Mouse (Mus musculus): ENCODE measurements around the gene Ankib1. TPM values are rescaled to one million over a fixed set of nuclear protein-coding genes. Genes with fewer than 3 reads are reported as not detected.

The Ankib1 gene
- polyA plus RNA-seq, 1 experiment from 2014 or later: 3.4 TPM

DNA sequence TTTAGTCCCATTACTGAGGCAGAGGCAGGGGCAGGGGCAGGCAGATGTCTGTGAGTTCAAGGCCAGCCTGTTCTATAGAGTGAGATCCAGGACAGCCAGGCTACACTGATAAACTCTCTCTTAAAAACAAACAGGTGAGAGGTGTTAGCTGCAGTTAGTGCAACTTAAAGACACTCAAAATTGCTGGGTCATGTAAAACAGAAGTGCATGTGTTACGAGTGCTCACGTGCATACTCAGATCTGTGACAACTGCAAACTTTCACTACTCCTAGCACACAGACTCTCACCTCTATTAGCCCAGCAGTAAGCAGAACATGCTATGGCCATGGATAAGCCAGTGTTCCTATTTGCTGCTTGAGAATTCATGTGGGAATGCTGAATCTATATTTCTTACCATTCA lies 79.3 kb downstream of the Ankib1 start:
- H3K9ac ChIP-seq: no peak overlapping the region
- H3K27ac ChIP-seq (replicated peaks): no peak overlapping the region
- no peaks in the 10 kb centered on the region for H3K27me3 ChIP-seq
- no peak overlapping the region for H3K4me2 ChIP-seq
- no peak overlapping the region for H3K4me3 ChIP-seq (replicated peaks)
- peaks cover 22% of the 10 kb centered on the region for H3K36me3 ChIP-seq (replicated peaks)
- WGBS (ENCODE audit: insufficient replicate concordance): 73% methylated on average over 2 of the region's 2 CpGs
- peaks cover 9% of the 10 kb centered on the region; the same call in 1 of the 2 replicates for H3K4me1 ChIP-seq (replicated peaks)
- no peaks in the 10 kb centered on the region for H3K9me3 ChIP-seq (replicated peaks)
- 0 out of 2 replicates have a peak, but pooled peaks have one; percentile 28 for ATAC-seq (ENCODE audit: insufficient read depth)

DNA sequence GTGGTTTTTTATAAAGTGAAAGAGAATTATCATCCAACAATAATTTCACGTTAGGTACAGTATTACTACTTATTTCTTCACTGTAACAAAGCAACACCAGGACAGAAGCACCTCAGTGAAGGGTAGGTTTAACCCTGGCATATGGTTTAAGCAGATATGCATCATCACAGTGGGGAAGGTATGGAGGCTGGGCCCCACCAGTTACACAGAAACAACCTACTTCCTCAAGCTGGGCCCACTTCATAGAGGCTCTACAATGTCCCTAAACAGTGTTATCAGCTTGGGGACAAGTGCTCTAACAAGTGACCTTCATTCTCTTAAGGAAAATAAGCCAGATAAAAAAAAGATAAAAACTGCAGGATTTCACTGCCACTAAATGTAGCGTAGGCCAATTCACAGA lies 79.9 kb downstream of the Ankib1 start:
- peak; percentile 78 for ATAC-seq (ENCODE audit: insufficient read depth)
- Histone ChIP-seq H3K36me3 (replicated peaks) (peaks cover 22% of the 10 kb centered on the region), H3K9me3 (replicated peaks) (no peaks in the 10 kb centered on the region), H3K4me3 (replicated peaks) (no peak overlapping the region), H3K4me1 (replicated peaks) (peaks cover 9% of the 10 kb centered on the region; the same call in 1 of the 2 replicates), H3K27ac (replicated peaks) (no peak overlapping the region), H3K4me2 (no peak overlapping the region), H3K27me3 (no peaks in the 10 kb centered on the region), H3K9ac (no peak overlapping the region)
- 39% methylated on average over 2 of the region's 2 CpGs for WGBS (ENCODE audit: insufficient replicate concordance)

DNA sequence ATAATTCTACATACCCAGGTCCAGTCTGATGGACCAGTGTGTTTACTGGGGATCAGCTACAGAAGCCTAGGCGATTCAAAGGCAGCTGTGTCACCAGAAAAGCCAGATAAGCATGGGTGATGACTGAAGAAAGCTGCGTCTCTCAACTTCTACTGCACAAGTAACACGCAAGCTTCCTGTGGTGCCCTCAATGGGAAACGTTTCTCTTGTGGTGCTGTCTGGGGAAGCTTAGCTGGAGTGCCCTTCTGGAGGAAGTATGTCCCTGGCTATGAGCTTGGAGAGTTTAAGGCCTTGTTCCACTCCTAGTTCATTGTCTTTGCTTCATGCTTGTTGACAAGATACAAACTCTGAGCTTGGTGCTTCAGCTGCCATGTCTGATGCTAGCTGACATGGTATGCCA lies 83.4 kb downstream of the Ankib1 start:
- Histone ChIP-seq H3K9me3 (replicated peaks) (no peaks in the 10 kb centered on the region), H3K27ac (replicated peaks) (no peak overlapping the region)
- no peak for ATAC-seq (ENCODE audit: insufficient read depth)

DNA sequence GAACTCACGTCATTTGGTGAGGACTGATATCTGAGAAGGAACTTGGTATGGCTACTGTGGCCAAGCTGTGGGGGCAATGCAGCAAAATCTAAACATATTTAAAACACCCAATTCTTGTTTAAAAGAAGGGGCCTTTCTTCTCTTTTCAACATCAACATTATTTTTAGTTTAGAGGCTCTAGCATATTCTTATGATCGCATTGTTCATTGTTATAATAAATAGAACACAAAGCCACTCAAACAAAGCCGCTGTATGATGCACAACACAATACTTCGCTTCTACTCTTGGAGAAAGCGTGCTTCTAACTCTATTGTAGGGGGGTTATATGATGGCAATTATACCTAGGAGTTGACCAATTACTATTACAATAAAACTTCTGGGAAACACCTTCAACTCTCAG lies 86.9 kb downstream of the Ankib1 start:
- ATAC-seq (ENCODE audit: insufficient read depth): no peak
- Histone ChIP-seq H3K9ac (no peak overlapping the region), H3K27ac (replicated peaks) (no peak overlapping the region), H3K4me1 (replicated peaks) (no peaks in the 10 kb centered on the region), H3K36me3 (replicated peaks) (peaks cover 26% of the 10 kb centered on the region), H3K27me3 (no peaks in the 10 kb centered on the region), H3K4me3 (replicated peaks) (no peak overlapping the region), H3K4me2 (no peak overlapping the region), H3K9me3 (replicated peaks) (no peaks in the 10 kb centered on the region)
- WGBS (ENCODE audit: insufficient replicate concordance): 80% methylated on average over 5 of the region's 5 CpGs

More for the DNA sequence above, 83.4 kb downstream of the Ankib1 start:
- Histone ChIP-seq H3K36me3 (replicated peaks) (peaks cover 16% of the 10 kb centered on the region), H3K4me3 (replicated peaks) (no peak overlapping the region), H3K27me3 (no peaks in the 10 kb centered on the region), H3K9ac (no peak overlapping the region), H3K4me1 (replicated peaks) (peaks cover 9% of the 10 kb centered on the region; the same call in 1 of the 2 replicates), H3K4me2 (no peak overlapping the region)
- WGBS (ENCODE audit: insufficient replicate concordance): 59% methylated on average over 4 of the region's 4 CpGs

DNA sequence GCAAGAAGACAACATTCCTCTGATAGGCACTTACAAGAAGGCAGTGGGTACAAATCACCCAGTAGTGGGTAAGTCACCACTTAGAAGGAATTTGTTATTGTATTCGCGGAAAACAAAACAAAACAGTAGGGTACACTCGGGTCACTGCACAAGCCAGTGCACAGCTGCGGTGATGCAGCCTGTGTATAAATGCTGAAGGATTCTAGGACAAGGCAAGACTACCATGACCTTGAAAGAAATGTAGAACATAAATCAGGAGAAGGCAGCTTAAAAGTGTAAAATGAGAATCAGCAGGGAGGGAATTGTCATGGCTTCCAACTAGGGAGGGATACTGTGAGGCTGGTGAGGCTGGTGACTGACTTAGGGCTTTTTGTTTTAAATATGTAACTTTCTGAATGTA lies 100.5 kb downstream of the Ankib1 start:
- Histone ChIP-seq H3K36me3 (replicated peaks) (peaks cover 29% of the 10 kb centered on the region), H3K4me1 (replicated peaks) (no peaks in the 10 kb centered on the region), H3K4me2 (no peak overlapping the region), H3K9ac (no peak overlapping the region), H3K9me3 (replicated peaks) (no peaks in the 10 kb centered on the region), H3K27ac (replicated peaks) (no peak overlapping the region), H3K27me3 (no peaks in the 10 kb centered on the region), H3K4me3 (replicated peaks) (no peak overlapping the region)
- 75% methylated on average over 4 of the region's 4 CpGs for WGBS (ENCODE audit: insufficient replicate concordance)
- ATAC-seq (ENCODE audit: insufficient read depth): no peak

DNA sequence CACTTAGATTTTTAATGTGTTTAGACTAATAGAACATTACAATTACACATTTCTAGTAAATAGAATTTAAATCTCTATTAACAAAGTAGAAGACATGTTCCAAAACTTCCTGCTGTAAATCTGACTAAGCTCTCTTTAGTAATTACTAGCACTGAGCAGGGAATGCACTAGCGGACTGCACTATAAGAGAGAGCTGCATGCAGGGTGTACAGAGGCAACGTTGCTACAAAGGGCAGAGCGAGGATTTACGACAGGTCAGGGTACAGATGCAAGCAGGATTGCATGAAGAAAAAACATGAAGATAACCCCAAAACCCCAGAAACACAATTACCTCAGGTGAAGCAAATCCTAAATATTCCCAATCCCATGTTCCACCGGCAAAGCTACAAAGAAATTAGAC lies 102.7 kb downstream of the Ankib1 start:
- H3K36me3 ChIP-seq (replicated peaks): peaks cover 31% of the 10 kb centered on the region
- H3K9me3 ChIP-seq (replicated peaks): no peaks in the 10 kb centered on the region
- WGBS (ENCODE audit: insufficient replicate concordance): 83% methylated on average over 5 of the region's 5 CpGs
- H3K27me3 ChIP-seq: no peaks in the 10 kb centered on the region
- H3K4me1 ChIP-seq (replicated peaks): no peaks in the 10 kb centered on the region
- H3K27ac ChIP-seq (replicated peaks): no peak overlapping the region
- no peak overlapping the region for H3K4me3 ChIP-seq (replicated peaks)
- H3K9ac ChIP-seq: no peak overlapping the region
- no peak for ATAC-seq (ENCODE audit: insufficient read depth)
- no peak overlapping the region for H3K4me2 ChIP-seq

DNA sequence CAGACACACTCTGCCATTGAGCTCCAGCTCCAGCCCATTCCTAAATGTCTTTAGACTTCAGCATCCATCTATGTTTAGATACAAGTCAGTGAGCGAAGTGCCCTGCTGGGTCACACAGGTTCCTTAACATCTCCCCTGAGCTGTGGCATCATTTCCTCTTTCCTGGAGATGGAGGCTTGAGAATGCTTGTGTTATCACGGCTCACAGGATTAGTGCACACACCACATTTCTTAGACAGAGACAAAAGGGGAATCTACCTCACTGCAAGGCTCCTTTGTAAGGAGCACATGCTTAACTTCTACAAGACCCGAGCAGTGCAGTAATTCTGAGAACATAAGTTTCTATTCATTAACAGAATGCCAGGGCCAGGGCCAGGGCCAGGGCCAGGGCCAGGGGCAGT lies 106.7 kb downstream of the Ankib1 start:
- Histone ChIP-seq H3K4me2 (no peak overlapping the region), H3K4me3 (replicated peaks) (no peak overlapping the region), H3K27me3 (no peaks in the 10 kb centered on the region), H3K9ac (no peak overlapping the region), H3K4me1 (replicated peaks) (no peaks in the 10 kb centered on the region), H3K27ac (replicated peaks) (no peak overlapping the region), H3K36me3 (replicated peaks) (peaks cover 39% of the 10 kb centered on the region), H3K9me3 (replicated peaks) (no peaks in the 10 kb centered on the region)
- ATAC-seq (ENCODE audit: insufficient read depth): no peak
- WGBS (ENCODE audit: insufficient replicate concordance): 73% methylated on average over 3 of the region's 3 CpGs

DNA sequence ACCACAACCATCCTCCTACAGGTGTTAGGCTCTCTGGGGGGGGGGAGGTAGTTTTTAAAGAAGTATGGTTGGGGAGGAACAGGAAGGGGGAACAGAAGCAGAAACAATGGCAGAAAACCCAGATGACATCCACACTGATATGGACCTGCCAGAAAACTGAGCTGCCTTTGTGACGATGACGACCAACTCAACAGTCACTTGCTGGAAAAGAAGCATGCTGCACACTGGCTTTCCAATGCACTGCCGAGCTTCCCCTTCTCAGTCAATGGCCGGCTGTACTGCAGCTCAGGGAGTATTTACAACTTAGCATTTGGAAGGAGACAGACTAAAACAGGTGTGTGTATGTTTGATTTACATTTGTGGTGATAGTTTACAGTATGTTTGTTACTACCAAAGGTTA lies 107.5 kb downstream of the Ankib1 start:
- Histone ChIP-seq H3K9me3 (replicated peaks) (no peaks in the 10 kb centered on the region), H3K27ac (replicated peaks) (no peak overlapping the region), H3K9ac (no peak overlapping the region), H3K27me3 (no peaks in the 10 kb centered on the region), H3K4me2 (no peak overlapping the region), H3K36me3 (replicated peaks) (peaks cover 35% of the 10 kb centered on the region), H3K4me1 (replicated peaks) (no peaks in the 10 kb centered on the region), H3K4me3 (replicated peaks) (no peak overlapping the region)
- ATAC-seq (ENCODE audit: insufficient read depth): no peak
- 68% methylated on average over 4 of the region's 4 CpGs for WGBS (ENCODE audit: insufficient replicate concordance)

DNA sequence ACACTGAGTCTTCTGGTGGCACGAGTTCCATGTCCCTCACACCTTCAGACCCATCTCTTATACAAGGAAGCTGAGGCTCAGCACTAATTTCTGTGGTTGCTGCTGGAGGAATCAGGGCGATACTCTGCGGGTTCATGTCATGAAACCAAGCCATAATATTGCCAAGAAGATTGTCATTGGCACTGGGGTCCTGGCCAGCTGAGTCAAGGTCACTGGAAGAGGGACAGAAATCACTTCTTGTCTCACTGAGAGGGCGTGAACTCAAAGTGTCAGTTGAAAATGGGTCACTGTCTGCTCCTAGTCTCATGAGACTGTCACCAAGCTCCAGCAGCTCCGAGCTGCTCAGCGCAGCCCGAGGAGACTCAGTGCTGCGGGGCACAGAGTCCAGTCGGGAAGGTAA lies 109.8 kb downstream of the Ankib1 start:
- Histone ChIP-seq H3K36me3 (replicated peaks) (peaks cover 35% of the 10 kb centered on the region), H3K9me3 (replicated peaks) (no peaks in the 10 kb centered on the region), H3K27ac (replicated peaks) (no peak overlapping the region), H3K9ac (no peak overlapping the region), H3K4me2 (no peak overlapping the region), H3K27me3 (no peaks in the 10 kb centered on the region), H3K4me1 (replicated peaks) (no peaks in the 10 kb centered on the region), H3K4me3 (replicated peaks) (no peak overlapping the region)
- WGBS (ENCODE audit: insufficient replicate concordance): 86% methylated on average over 9 of the region's 9 CpGs
- no peak for ATAC-seq (ENCODE audit: insufficient read depth)

DNA sequence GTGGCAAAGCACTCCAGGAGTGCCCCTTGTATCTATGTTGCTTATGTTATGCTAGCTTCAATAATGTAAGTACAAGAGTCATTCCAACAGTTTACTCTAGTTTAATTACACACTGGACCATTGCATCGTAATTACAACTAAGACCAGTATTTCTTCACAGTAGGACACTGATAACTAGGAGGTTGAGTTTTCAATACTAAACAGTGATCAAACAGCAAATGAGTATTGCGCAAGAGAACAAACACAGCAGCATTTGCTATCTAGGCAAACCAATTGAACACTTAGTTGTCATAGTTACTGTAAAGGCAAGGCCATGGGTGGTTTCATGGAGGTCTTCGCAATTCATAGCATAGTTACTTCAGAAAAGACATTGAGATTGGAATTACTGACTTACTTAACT lies 111.4 kb downstream of the Ankib1 start:
- Histone ChIP-seq H3K4me1 (replicated peaks) (no peaks in the 10 kb centered on the region), H3K27ac (replicated peaks) (no peak overlapping the region), H3K27me3 (no peaks in the 10 kb centered on the region), H3K9me3 (replicated peaks) (no peaks in the 10 kb centered on the region), H3K9ac (no peak overlapping the region), H3K4me3 (replicated peaks) (no peak overlapping the region), H3K36me3 (replicated peaks) (peaks cover 33% of the 10 kb centered on the region), H3K4me2 (no peak overlapping the region)
- ATAC-seq (ENCODE audit: insufficient read depth): no peak
- 79% methylated on average over 3 of the region's 3 CpGs for WGBS (ENCODE audit: insufficient replicate concordance)

DNA sequence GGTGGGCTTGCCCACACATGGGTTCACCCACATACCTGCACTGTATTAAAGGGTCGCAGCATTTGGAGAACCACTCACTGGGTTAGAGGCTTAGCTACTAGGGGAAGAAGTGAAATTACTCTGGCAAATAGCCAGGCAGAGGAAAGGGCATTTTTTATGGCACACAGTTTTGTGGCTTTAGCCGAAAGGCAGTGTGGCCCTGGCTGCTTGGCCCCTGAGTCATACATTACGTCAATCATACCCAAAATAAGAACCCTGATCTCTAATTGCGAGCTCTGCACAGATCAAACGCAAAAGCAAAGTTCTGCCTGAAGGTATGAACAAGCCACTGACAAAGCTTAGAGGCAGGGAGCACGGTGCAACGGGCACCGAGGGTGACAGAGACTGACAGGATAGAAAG lies 114.4 kb downstream of the Ankib1 start:
- peaks cover 22% of the 10 kb centered on the region for H3K36me3 ChIP-seq (replicated peaks)
- 80% methylated on average over 8 of the region's 8 CpGs for WGBS (ENCODE audit: insufficient replicate concordance)

DNA sequence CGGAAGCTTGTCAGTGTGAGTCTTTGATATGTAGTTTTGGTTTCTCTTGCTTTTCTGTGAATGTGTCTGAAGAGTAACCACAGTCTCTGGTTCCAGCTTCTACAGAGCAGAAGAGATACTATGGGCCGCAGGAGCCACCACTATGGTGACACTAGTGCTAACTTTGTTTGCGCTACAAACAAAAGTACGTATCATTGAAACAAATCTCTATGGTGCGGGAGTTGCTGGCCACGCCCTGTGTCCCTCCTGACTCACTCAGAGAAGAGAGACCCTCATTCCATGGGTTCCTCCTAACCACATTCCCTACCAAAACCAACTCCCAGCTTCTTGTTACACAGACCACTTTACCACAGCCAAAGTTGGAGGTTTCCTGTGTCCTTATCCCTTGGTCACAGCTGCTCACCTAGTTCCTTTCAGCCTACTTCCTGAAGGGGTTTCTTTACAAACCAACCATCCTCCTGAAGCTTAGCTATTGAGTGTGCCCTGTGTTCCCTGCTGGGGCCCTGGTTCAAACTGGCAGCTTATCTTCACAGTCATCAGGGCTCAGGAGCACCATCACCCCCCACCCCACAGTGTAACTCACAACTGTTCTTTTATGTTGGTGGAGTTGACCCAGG lies 132.7 kb downstream of the Ankib1 start:
- peak; percentile 40; the same call in 1 of the 2 replicates for ATAC-seq (ENCODE audit: insufficient read depth)
- H3K27me3 ChIP-seq: no peaks in the 10 kb centered on the region
- H3K4me1 ChIP-seq (replicated peaks): peaks cover 8% of the 10 kb centered on the region
- no peaks in the 10 kb centered on the region for H3K36me3 ChIP-seq (replicated peaks)
- H3K4me2 ChIP-seq: 0 out of 2 replicates have a peak overlapping the region, but pooled peaks have one; percentile 2
- H3K27ac ChIP-seq (replicated peaks): no peak overlapping the region
- no peaks in the 10 kb centered on the region for H3K9me3 ChIP-seq (replicated peaks)
- 20% methylated on average over 6 of the region's 6 CpGs for WGBS (ENCODE audit: insufficient replicate concordance)
- H3K9ac ChIP-seq: no peak overlapping the region
- H3K4me3 ChIP-seq (replicated peaks): no peak overlapping the region

More for the DNA sequence above, 114.4 kb downstream of the Ankib1 start:
- no peaks in the 10 kb centered on the region for H3K4me1 ChIP-seq (replicated peaks)
- no peak overlapping the region for H3K27ac ChIP-seq (replicated peaks)
- no peak for ATAC-seq (ENCODE audit: insufficient read depth)
- no peak overlapping the region for H3K4me3 ChIP-seq (replicated peaks)
- H3K27me3 ChIP-seq: no peaks in the 10 kb centered on the region
- H3K9ac ChIP-seq: no peak overlapping the region
- no peaks in the 10 kb centered on the region for H3K9me3 ChIP-seq (replicated peaks)
- no peak overlapping the region for H3K4me2 ChIP-seq

All from liver, embryonic 15.5 days (tissue).